Mouse (Mus musculus) erythroblast, embryonic 14.5 days (primary cell): ENCODE results near the gene Zmym6.
"Not testable (repeated sequence)": the region's sequence is repeated elsewhere in the genome, so short reads cannot be mapped to it uniquely, and the experiment has no call there.

ENCODE experiments used
- GATA1 ChIP-seq: IDR thresholded peaks from 2 replicates; pipeline ENCODE4 v1.6.1; 2012; ENCODE audit warnings: low read length, inconsistent platforms, mixed read lengths
- TAL1 ChIP-seq: IDR thresholded peaks from 3 replicates; pipeline ENCODE4 v1.6.1; 2012; ENCODE audit warnings: low read length, inconsistent platforms, mixed read lengths

GRCm38 (mm10) chr4:127099552-127099951, 22.4 kb downstream of the Zmym6 start:
- TF ChIP-seq TAL1, GATA1: not testable (repeated sequence)
